Mouse (Mus musculus) naive thymus-derived CD4-positive, alpha-beta T cell, adult 5 months (primary cell): Measurements from ENCODE around the gene Svs5. TPM values are rescaled to one million over a fixed set of nuclear protein-coding genes. Genes with fewer than 3 reads are reported as not detected.

ENCODE experiments used
- polyA plus RNA-seq: library from polyadenylated mRNA; unstranded; fragments of 100-300 nt; shearing (Covaris generic); gene quantifications from one replicate; pipeline ENCODE4 v1.2.1, GENCODE M21; 2017

Svs5 gene
- polyA plus RNA-seq = not detected

GRCm38 (mm10) chr2:164332440-164332839 is at the start of gene Svs5:
Gene Svs5 (plus strand): TSS chr2:164332740.

DNA sequence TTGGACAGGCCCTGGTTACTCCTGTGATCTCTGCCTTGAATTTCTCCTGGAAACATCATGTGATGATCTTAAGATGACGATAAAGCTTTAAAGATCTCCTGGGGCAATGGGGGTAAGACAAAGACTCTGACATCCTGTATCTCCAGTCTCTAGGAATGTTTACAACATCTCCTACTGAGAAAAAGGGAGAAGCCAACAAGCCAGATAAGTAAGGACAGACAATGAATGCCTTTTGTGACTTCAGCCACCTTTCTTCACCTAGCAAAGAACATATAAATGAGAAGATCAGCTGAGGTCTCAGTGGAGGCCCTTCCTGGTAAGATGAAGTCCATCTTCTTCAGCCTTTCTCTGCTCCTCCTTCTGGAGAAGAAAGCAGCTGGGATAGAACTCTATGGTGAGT is 43.6 kb upstream of the Svs5 start, which contains the start of gene Svs3a:
TSS of gene Svs3a (plus strand) at position 301 of the 400 bp plus-strand sequence.

DNA sequence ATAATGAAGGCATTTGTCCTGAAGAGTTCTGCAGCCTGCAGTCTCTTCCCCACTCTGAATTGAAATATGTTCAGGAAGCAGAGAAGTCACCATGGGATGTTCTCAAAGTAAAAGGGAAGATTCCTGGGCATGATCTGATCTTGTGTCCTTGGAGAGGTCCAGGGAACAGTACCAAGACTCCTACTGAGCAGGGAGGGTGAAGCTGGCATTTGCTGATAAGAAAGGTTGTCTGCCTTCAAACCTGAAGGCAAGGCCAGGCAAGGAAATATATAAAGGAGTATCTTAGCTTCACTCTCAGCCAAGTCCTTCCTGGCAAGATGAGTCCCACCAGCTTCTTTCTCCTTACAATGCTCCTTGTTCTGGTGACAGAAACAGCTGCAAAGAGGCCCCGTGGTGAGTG is 16.1 kb upstream of the Svs5 start, which contains the start of gene Svs6:
TSS of gene Svs6 (plus strand) at position 301 of the 400 bp plus-strand sequence.

Other genes with a start within 250 kb of the Svs5 start
- gene Kcns1, start 161.6 kb upstream of the Svs5 start, polyA plus RNA-seq = not detected
- not detected for gene Wfdc5, start 150.0 kb upstream of the Svs5 start, polyA plus RNA-seq
- gene Wfdc12, start 142.1 kb upstream of the Svs5 start, polyA plus RNA-seq = not detected
- gene Wfdc15a, start 132.6 kb upstream of the Svs5 start, polyA plus RNA-seq = not detected
- not detected for gene Wfdc15b, start 111.1 kb upstream of the Svs5 start, polyA plus RNA-seq
- gene Svs2, start 94.3 kb upstream of the Svs5 start, polyA plus RNA-seq = not detected
- gene Svs3b, start 76.1 kb upstream of the Svs5 start, polyA plus RNA-seq = not detected
- gene Svs4, start 54.3 kb upstream of the Svs5 start, polyA plus RNA-seq = not detected
- not detected for gene Svs3a, start 43.5 kb upstream of the Svs5 start, polyA plus RNA-seq
- gene Svs6, start 16.0 kb upstream of the Svs5 start, polyA plus RNA-seq = not detected
- 9.6 TPM for gene Slpi, start 56.4 kb downstream of the Svs5 start, polyA plus RNA-seq
- not detected for gene Rbpjl, start 70.4 kb downstream of the Svs5 start, polyA plus RNA-seq
- gene Matn4, start 72.4 kb downstream of the Svs5 start, polyA plus RNA-seq = not detected
- 0.32 TPM for gene Sdc4, start 111.1 kb downstream of the Svs5 start, polyA plus RNA-seq
- gene Sys1, start 124.2 kb downstream of the Svs5 start, polyA plus RNA-seq = 101 TPM
- 5.4 TPM for gene Gm20458, start 128.2 kb downstream of the Svs5 start, polyA plus RNA-seq
- gene Trp53tg5, start 141.0 kb downstream of the Svs5 start, polyA plus RNA-seq = not detected
- gene Dbndd2, start 153.4 kb downstream of the Svs5 start, polyA plus RNA-seq = 0.53 TPM
- gene Pigt, start 164.8 kb downstream of the Svs5 start, polyA plus RNA-seq = 16.2 TPM
- not detected for gene Wfdc2, start 229.7 kb downstream of the Svs5 start, polyA plus RNA-seq
- not detected for gene Spint3, start 240.7 kb downstream of the Svs5 start, polyA plus RNA-seq